Mouse (Mus musculus) lung, postnatal 10 days (tissue): Measurements from ENCODE around the gene Ifnb1.
"Not testable (repeated sequence)": the region's sequence is repeated elsewhere in the genome, so short reads cannot be mapped to it uniquely, and the experiment has no call there.

Experiments
- DNase-seq: peaks from one replicate; pipeline ENCODE4 v3.0.0; 2021

Ifnb1 gene

DNA sequence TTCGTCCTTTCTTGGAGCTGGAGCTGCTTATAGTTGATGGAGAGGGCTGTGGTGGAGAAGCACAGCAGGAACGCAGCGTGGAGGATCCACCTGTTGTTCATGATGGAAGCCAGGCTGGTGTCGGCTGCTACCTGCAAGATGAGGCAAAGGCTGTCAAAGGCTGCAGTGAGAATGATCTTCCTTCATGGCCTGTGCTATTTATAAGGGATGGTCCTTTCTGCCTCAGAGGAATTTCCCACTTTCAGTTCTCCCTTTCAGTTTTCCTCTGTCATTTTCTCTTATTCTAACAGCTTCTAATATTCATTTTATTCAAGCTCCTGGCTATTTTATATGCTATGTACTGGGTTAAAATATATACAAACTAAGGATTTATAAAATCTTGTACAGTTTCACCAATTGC, at the start of gene Ifnb1:
TSS of gene Ifnb1 (minus strand) at position 101 of the 400 bp plus-strand sequence.
- no peak for DNase-seq

DNA sequence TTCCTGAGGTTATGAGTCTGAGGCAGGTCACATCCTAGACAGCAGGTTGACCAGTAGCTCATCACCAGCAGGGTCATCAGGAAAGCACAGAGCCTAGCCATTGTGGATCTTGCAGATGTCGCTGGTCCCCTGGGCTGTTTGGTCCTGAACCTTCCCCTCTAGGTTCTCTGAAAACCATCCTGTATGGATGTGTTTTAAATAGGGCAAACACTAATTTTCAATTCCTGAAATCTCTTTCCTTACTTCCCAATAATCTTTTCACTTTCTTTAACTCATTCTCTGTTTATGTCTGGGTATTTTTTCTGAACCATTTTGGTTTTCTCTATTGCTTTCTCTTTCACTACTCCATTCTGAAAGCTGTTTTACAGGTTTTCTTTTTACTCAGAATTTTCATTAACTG, 49.1 kb upstream of the Ifnb1 start, which contains the start of gene Ifna14:
TSS of gene Ifna14 (minus strand) at position 101 of the 400 bp plus-strand sequence.
- DNase-seq: no peak

DNA sequence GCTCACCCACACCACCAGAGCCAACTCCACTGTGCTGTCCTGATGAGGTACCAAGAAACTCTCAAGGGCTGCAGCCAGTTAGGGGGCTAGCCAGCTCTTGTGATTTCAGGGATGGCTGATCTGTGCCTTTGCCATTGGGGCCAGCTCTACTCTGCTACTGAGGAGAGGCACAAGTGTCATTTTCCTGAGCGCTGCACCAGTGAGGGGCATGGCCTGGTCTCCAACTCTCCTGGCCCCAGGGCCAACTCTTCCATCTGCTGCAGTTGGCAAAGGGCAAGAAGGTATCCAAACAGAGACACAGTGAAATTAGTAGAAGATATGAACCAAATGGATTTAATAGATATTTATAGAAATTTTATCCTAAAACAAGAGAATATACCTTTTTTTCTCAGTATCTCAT, 39.2 kb upstream of the Ifnb1 start:
- DNase-seq: no peak

DNA sequence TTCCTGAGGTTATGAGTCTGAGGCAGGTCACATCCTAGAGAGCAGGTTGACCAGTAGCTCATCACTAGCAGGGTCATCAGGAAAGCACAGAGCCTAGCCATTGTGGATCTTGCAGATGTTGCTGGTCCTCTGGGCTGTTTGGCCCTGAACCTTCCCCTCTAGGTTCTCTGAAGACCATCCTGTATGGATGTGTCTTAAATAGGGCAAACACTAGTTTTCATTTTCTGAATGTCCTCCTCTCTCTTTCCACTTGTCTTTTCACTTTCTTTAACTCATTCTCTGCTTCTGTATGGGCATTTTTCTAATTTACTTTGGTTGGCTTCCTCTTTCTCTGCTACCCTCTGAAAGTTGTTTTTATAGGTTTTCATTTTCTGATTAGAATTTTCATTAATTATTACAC, 35.6 kb upstream of the Ifnb1 start, which contains the start of gene Ifna15:
TSS of gene Ifna15 (minus strand) at position 101 of the 400 bp plus-strand sequence.
- not testable (repeated sequence) for DNase-seq

DNA sequence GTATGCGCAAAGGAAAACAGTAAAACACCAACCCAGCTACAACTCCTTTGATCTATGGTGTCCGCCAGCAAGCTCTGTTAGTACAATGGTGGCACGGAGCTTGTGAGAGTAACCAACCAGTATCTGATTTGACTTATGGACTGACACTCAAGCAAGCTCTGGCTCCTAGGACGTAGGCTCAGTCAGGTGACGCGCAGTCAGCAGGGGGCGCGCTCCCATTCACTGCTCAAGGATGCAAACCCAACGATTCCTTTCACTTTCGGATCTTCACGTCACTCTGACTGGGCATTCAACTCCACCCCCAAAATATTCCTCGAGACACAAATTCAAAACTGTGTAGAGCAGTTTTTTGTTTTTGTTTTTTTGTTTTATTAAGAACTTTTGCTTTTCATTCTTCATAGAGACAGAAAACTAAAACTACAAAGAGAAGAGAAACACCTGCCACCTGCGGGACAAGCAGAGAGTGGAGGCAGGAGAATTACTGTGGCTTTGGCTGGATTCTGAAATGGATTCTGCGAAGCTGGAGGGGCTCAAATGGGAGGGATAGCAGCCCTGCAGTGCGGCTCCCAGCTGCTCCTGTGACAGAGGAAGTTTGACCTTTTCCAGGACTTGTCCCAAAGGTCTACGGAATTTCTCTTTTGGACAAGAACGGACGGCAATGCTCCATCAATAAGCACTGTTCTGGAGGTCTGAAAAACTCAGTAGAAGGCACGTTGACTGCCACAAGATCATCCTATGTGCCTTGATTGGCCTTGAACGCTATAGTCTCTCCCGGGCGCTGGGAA, 27.8 kb upstream of the Ifnb1 start:
- DNase-seq: peak; percentile 87

DNA sequence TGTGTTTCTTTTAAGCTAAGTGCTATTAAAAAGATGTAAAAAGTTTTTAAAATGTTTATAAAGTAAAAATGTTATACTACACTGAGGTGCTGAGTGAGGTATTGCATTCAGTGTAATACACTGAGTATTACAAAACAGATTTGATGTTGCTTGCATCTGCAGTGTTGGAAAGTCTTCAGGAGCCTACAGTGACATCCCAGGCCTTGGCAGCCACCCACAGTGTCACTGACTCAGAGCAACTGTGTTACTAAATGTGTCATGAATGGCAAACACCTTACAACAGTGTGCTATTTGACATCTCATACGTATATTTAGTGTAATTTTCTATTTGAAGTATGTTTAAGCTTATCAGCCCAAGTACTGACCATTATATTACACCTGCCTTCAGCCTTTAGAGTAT, 25.4 kb upstream of the Ifnb1 start:
- DNase-seq: no peak

DNA sequence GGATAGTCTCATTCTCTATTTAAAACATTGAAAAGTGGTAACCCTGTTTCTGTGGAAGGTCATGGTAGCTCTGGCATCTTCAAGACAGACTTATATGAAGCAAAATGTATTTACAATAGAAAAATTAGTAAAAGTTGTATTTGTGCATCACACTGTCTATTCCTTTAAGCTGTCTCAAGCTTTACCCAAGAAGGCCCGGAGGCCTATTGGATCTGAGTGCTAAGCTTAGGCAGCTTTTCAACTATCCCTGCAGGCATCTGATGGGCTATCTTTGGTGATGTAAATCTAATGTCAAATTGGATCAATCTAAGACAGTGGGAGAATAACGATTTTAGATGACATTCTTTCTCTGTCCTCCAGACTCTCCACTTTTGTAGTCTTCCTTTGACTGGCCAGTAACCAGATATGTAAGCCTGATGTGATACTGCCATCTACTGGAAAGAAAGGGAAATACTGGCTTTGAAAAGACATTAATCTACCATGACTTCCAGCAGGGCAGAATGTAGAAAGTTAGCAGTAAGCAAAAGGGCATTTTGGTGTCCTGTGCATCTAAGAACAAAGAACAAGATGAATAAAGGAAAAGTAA, 21.2 kb upstream of the Ifnb1 start:
- peak; percentile 64 for DNase-seq

DNA sequence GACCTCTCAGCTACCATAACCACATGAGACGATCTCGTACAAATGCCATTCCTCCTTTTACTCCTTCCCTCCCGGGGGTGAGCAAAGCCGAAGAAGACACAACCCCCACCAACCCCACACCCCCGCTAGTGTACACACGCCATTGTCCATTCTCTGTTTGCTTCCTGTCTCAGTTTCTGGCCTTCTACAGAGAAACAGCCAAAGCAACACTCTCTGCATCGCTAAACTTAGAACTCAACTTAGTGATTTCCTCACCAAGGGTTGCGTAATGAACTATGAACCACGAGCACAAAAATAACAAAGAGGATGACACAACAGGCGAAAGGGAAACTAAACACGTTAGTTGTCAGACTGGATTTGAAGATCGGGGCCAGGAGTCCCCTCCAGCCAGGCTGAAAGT, 14.8 kb upstream of the Ifnb1 start:
- peak; percentile 65 for DNase-seq

DNA sequence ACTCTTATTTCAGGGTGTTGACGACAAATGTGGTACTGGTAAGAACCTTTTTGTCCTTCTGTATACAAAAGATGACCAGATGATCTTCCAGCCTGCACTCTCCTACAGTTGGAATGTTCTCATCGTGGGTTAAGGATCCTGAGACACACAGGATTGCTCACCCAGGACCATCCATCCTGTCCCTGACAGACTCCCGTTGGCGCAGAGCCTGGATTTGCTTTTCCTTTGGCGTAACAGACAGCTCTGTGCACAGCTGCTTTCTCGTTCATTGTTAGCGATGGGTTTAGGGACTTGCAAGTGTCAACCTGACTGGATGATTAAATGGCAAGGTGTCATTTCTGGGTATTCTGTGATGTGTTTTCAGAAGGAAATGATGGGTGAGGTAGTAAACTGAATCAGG, 14.1 kb upstream of the Ifnb1 start:
- peak; percentile 70 for DNase-seq

DNA sequence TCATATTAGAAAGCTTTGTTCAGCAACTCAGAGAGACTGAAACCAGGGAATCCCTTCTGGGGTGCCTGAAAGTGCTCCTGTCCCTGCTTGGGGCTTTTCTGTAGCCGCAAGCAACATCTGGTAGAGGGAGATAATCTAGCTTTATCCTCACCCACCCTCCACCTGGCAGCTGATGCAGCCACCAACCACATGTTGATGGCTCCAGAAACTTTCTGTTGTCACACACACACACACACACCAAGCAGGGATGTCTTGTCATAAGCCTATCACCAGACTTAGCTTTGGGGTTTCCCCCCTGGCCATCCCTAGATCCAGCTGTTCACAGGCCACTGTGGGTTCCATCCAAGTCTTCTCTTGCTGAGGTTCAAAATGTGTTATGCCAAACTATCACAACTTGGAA, 13.2 kb upstream of the Ifnb1 start:
- DNase-seq: no peak

DNA sequence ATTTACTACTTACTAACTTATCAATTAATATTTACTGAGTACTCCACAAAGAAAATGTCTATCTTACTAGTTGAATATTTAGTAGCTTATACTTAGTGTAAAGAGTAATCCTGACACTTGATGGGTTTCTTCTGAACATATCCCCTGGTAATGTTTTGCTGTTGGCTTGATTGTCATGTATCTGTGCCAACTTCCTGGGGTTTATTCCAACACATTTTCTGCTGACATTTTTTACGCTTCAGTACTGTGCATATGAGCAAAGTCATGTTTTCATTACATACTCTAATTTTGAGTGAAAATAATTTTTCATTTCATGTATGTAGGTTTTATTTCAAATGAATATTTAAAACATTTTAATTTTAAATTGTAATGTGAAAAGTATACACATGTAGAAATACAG, 12.3 kb upstream of the Ifnb1 start:
- DNase-seq: no peak

DNA sequence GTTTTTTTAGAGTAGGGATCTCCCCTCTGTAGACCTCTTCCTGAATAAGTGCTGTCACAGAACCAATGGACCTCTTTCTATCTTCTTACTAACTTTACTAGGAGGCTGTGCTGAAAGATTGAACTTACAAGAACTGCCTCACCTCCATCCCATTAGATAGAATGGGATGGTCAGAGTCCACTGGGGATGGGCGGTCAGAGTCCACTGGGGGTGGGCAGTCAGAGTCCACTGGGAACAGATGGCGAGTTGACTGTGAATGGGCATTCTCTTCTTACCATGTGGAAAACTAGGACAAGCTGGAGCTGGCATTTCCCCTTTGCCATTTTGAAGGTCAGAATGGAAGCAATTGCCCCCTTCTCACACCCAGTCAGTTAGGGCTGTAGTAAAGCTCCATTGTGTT, 10.9 kb upstream of the Ifnb1 start:
- DNase-seq: no peak

DNA sequence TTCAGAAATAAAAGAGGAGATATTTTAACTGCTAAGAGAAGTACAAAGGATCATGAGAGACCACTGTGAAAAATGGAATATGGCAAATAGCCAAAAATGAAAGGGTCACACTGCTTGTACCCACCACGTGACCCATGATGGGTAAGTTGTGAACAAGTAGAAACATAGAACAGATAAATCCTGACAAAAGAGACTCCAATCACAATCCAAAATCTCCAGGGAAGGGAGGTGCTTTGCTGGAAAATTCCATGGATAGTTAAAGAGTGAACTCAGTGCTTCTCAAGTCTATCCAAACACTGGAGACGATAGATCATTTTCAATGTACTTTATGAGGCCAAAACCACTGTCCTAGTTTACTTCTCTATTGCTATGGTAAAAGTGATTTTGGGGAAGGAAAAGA, 8.3 kb upstream of the Ifnb1 start:
- DNase-seq: no peak

DNA sequence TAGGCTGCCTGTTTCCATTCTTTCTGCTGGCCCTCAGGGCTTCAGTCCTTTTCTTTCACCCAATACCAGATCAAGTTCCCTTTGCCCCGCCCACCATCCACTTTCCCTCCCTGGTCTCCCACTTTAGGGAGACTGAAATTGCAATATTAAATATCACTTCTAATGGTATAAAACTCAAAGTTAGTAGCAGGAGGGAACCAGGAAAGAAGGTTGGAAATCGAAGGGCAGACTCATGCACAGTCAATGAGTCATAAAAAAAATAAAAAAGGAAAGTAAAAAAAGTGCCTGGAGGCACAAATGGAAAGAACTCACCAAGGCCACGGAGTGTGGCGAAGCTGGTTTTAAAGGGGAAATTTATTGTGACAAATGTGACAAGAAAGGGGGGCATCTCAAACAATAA, 7.7 kb upstream of the Ifnb1 start:
- no peak for DNase-seq

DNA sequence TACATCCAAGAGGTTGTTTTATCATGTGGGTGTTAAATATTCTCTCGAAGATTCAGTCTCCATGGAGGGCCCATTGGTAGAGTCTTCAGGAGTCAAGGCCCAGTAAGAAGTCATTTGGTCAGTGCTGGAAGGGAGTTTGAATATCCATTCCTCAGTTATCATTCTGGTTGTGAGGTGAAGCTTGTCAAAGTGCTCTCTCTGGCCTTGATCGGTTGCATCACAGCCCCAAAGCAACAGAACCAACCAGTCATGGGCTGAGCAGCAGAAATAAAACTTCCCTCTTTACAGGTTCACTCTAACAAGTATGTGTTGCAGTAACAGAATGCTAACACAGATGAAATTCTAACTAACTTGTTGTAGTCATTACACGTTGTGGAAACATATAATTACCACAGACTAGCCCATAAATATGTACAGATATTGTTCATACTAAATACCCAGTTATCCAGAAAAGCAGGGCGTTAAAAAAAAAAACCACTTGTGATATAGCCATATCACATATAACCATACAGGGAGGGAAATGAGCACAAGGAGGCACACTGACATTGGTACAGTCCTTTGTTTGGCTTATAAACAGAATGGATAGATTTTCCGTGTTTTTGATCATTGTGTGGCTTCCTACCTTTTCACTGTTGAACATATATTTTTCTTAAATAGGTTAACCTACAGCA, 3.9 kb upstream of the Ifnb1 start:
- DNase-seq: no peak

DNA sequence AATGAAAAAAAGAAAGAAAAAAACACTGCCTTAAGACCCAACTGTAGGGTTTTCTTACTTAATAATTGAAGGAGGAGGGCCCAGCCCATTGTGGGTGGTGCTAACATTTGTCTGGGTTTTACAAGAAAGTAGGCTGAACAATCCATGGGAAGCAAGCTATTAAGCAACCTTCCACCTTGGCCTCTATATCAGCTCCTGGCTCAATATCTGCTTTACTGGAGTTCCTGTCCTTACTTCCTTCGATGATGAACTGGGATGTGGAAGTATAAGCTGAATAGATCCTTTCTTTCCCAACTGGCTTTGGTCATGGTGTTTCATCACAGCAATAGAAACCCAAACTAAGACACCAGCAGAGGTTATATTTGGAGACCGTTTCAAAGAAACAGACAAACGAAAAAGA, 2.8 kb upstream of the Ifnb1 start:
- no peak for DNase-seq

DNA sequence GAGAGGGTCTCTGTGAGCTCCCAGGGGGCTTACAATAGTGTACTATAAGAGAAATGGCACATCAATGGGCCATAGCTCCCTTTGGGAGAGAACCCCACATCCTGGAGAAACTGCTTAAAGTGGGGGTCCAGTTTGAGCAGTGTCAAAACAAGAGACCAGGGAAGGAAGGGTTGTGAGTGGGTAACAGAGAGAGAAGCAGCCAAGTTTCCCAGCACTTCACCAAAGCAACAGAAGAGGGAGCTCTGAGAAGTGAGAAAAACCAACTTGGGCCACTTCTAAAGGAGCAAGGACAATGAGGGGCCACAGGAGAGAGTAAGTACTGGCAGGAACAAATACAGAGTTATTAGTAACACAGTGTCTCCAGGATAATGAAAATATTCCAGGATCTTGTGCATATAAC, 667 bp upstream of the Ifnb1 start:
- peak; percentile 61 for DNase-seq

DNA sequence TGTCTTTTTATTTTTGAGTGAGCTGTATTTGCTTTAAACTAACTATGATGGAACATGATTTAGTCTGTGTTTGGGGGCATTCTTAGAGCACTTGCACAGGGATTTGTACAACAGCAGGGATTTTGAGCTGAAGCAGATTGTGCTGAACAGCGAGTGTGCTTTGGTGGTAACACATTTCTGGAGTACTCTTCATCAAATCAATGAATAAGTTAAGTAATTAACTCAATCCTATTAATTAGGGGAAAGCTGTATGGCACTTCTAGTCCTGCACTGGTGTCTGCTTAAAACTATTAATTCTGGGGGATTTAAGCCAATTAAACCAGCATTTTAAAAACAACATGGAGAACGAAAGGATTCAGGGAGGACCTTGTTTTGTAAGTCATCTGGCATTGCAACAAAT, 4.6 kb downstream of the Ifnb1 start:
- no peak for DNase-seq

DNA sequence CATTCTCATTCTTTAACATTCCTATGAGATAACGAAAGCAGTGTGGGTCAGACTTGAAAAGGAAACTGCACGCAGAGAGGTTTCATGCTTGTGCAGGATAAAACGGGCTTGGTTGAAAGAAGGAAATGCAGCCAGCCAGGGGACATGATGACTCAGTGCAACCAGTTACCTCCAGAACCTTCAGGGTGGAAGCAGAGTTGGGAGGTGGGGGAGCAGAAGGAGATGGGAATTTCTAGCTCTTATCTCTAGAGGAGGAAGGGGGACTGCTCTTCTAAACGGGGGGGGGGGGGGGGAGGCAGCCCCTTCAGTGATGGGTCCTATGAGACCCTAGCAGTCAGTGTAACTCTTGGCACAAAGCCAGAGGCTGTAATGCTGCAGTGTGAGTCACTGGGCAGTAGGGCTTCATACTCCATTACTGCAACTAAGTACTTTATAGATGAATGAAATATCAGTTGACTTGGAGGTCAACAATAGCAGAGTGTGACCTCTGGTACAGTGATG, 6.8 kb downstream of the Ifnb1 start:
- peak; percentile 54 for DNase-seq

DNA sequence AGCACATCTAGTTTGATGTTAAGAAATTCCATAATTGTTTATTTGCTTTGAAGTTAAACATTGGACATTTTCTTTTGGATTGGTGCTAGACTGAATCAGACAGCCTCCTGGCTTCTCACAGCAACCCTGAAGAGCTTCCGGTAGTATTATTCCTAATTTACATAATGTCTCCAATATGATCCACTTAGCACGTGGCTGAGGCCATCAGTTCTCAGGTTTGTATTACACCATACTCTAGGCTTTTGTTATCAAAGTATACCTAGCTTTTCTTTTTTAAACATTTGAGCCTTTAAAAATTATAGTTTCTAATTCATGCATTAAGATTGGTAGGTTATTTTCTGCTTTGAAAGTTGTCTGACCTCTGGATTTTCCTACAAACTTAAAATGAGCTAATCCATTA, 7.3 kb downstream of the Ifnb1 start:
- DNase-seq: no peak

DNA sequence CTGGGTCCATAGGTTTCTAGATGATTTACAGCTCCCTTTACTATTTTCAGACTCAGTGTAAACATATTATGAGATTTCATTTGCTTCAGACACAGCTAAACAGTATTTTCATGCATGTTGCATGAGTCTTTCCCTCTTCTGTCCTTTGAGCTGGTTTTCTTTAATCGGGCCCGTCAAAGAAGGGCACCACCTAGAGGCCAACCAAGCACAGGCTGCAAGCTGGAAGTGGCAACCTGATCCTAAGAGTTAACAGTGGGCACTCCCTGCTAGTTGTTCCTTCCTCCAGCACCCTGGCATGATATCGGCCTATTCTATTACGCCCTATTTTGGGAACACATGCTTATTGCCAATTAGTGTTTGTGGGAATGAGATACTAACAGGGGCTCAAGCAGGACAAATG, 8.2 kb downstream of the Ifnb1 start:
- DNase-seq: peak; percentile 80

DNA sequence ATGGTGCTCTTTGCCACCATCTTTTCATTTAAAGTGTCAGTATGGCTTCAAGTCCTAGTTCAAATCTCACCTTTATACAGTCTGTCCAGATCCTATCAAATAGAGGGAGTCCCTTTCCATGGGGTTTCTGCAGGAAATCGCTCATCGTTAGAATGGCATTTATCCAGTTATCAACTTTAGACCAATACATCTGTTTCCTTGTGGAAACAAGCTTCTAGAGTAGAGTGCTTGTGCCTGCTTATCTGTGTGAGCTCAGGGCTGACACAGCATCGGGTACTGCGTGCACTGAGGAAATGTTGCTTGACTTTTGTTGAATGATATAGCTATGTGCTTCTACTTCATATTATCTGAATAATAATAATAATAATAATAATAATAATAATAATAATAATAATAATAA, 8.8 kb downstream of the Ifnb1 start:
- DNase-seq: no peak

DNA sequence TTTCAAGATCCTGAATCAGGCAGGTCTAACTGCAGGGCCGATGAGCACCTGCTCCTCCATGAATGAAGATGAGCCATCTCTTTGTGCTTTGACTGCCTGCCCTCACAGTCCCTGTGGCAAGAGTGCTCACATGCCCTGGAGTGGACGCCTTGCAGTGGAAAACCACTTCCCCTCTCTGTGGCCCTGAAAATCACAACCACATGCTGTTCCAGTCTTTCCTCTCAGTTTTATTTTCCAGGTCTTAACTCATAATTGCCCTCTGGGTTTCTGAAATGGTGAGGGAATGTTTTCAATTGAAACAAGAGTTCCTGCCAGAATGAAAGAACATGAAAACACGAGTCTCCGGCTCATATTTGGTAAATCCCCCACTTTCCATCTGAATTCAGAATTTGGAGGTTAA, 18.8 kb downstream of the Ifnb1 start:
- no peak for DNase-seq

DNA sequence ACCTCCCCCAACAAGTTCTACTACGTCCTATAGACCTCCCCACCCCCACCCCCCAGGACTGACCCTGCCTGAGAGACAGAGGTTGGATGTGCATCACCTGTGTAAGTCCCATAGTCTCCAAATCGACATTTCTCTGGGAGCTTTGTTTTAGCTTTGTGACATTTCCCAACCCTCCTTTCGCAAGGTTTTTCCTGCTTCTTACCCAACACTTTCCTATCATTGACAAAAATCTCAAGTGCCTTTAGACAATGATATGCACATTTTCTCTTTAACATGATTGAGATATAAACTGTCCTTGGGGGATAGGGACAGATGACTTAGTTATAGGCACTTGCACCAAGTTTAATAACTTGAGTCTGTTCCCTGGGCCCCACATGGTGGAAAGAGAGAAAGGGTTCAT, 21.3 kb downstream of the Ifnb1 start:
- no peak for DNase-seq
